Mouse (Mus musculus) urinary bladder, postnatal 36 days (tissue): ENCODE data around the gene Antxrl.

Source experiments
- DNase-seq, 2 experiments: peaks; one replicate each; pipeline ENCODE4 v3.0.0; 2022; ENCODE audit warnings: low spot score in 2 of 2, mixed read lengths in 1 of 2

Antxrl gene

GRCm38 (mm10) chr14:34103855-34104254 lies 51.3 kb downstream of the Antxrl start:
- no peak for DNase-seq

- peak; percentile 76 to 78 for DNase-seq
Measured at GRCm38 (mm10) chr14:34104892-34105291, 52.4 kb downstream of the Antxrl start.

GRCm38 (mm10) chr14:34106389-34107062 lies 54.0 kb downstream of the Antxrl start:
- DNase-seq, result peak in 1 of 2 experiments; percentile 36

DNA sequence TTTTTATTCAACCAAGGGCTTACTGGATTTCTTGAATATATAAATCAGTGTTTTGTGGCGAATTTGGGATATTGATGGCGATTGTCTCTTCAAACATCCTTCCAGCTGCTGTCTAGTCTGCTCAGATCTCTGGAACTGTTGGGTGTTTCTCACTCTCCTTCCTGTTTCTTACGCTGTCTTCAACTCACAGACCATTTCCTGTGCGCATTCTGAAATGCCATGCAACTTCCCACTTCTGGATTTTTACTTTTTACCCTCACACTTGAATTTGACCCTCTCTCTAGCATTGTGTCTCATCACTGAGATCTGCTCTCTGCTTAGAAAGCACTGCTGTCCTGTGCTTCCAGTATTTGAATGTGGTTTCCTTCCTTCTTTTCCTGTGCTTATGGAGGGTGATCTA lies 55.1 kb downstream of the Antxrl start:
- no peak for DNase-seq

GRCm38 (mm10) chr14:34114311-34114710 lies 61.8 kb downstream of the Antxrl start:
- no peak for DNase-seq

DNA sequence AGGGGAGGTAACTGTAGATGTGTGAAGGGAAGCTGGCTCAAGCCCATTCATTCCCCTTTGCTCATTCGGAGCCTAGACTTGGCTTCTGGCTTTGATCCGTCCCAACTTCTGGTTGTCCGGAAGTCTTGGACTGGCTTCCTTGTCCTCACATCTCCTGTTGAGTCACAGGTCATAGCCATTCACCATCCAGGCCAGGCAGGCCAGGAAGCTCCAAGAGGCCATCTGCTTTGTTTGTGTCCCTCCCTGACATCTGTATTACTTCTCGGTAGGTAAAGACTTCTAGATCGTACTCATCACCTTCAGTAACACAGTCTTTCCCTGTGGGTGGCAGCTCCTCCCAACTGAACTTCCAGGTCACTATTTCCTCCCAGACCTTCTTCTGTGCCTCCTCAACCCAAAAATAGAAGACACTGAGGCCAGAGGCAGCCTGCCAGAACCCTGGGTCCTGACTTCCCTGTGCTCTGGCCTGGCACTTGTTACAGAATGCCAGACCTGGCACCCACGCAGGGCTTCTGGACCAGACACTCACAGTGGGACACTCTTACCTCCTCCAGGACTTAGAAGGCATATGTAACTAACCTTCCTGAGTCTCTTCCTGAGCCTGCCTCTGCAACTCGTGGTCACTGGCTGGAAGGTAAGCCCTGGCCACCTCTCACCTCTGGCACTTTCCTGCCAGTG lies 66.7 kb downstream of the Antxrl start:
- DNase-seq, result no peak

DNA sequence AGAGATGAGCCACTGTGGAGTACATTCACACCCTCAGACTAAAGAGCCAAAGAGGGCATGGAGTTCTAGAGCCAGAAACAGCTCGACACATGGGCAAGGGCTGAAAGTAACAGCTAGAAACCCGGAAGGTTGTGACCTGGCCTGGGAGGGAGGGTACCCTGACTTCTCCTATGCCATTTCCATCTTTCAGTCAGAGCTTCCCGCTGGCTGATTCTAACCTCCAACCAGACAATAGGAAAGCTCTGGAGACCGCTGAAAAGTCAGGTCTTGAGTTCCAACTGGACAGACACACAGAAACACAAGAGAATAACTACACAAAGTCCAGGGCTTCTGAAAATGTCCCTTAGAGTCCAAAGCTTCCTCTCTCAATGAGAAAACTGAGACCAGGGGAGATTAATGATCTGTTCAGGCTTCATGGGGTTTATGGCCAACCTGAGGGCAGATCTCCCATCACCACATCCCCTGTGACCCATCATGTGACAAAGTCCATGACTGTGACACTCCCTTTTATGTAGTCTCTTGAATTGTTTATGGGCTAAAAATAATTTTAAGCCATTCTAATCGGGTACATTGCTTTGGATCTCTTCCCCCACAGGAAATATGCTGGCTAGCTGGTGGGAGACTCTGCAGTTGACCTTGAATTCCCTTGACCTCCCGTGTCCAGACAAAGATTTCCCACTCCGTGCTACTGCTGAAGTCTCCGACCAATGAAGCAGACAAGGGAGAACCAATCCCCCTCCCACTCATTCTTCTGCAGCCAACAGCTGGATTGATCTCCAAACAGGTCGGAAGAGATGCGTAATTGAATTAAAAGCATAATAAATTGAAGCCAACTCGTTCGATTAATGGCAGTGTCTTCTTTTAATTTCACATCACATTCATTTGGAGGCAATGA lies 67.8 kb downstream of the Antxrl start:
- DNase-seq, result no peak

DNA sequence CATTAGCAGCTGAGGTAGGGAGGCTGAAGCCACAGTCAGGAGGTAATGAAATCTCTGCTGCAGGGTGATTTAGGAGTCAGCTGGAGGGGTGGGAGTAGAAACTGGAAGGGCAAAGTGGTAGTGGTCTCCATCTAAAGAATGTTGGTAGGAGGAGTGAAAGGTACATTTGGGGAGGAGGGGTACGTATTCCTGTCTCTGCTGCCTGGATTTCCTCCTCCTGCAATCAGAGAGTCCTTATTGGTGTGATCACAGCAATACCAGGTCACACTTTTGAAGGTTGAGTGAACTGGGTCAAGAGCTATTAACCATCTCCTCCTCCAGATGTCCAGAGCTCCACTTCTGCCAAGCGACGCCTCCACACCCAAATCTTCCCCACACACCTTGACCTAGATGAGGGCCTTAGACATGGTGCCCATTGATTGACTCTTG lies 68.4 kb downstream of the Antxrl start:
- no peak for DNase-seq

DNA sequence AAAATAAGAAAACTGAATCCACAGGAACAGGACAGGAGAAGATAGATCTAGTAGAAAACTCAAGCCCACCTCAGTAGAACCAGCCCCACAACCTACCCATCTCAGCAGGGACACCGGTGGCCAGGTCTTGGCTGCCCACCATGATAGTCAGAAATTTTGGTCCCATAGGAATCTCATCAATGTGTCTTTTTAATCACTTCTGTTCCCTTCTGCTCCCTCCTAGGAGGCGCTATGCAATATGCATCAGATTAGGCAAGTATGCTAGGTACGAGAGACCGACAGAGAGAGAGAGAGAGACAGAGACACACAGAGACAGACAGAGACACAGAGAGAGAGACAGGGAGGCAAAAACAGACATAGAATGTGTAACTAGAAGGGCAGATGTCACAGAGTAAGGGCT lies 69.2 kb downstream of the Antxrl start:
- DNase-seq, result no peak
